20 mouse cellular contexts compared by ENCODE assay signal in the genomic region with DNA sequence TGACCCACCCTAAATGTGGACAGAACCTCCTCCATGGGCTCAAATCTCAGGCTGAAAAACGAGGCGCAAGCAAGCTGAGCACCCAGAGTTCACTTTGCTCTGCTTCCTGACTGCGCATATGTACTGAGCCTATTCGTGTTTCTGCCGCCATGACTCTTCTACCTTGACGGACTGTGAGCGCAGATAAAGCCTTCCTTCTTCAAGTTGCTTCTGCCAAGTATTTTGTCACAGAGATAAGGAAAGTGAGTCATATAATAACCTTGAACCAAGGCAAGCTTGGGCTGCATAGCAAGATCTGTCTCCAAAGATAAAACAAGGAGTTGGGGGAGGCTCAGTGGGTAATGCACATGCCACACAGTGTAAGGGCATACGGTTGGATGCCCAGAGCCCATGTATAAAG. TPM values are rescaled to one million over a fixed set of nuclear protein-coding genes. Genes with fewer than 3 reads are reported as not detected.
DNase-seq lines count a peak whose midpoint lies in the region; ATAC-seq and TF ChIP-seq lines count a peak whose summit lies in the region.
"Had no signal": no experiment of that assay in that cellular context is flagged by ENCODE, and none has a peak within 500 bp of the region (broad histone marks: within the 10 kb centered on the region; RNA-seq: fewer than 3 reads in every experiment).

No protein-coding gene starts in this region.

- DNase-seq in heart, embryonic 10.5 days (ENCODE audit: low spot score) = peak; percentile 71
- DNase-seq in heart, adult 2 months = no peak
- DNase-seq in embryo, embryonic 10 days (ENCODE audit: low spot score) = no peak
- DNase-seq in heart, adult 8-10 months (ENCODE audit: low spot score) = no peak
- DNase-seq: adrenal gland, postnatal 25 days; cerebellum, adult 2 months; cerebellum, postnatal 36 days; gastrocnemius, adult 2 months; heart, postnatal 36 days; layer of hippocampus, postnatal 36 days; thymus, adult 18-20 months had no signal

- no peak for TF ChIP-seq POLR2A in heart, adult 2 months (IDR thresholded peaks at IDR 0.05; ENCODE audit: insufficient read depth, low read depth, low read length)
- no peak for TF ChIP-seq POLR2A in embryonic fibroblast, embryonic 13.5 days (IDR thresholded peaks at IDR 0.05; ENCODE audit: low read depth, low read length)

- no peaks in the 10 kb centered on the region for H3K9me3 ChIP-seq in heart, embryonic 10.5 days
- 0 out of 2 replicates have a peak, but pooled peaks cover 5% of the 10 kb centered on the region for H3K9me3 ChIP-seq in liver, embryonic 12.5 days (replicated peaks)
- H3K9me3 ChIP-seq in hindbrain, embryonic 13.5 days = no peaks in the 10 kb centered on the region; the same call in 1 of the 2 replicates
- H3K9me3 ChIP-seq: midbrain, embryonic 15.5 days had no signal

- peak; percentile 78 for ATAC-seq in liver, embryonic 12.5 days
- peak; percentile 90 for ATAC-seq in megakaryocyte-erythroid progenitor cell, adult 5-6 weeks (replicated peaks; ENCODE audit: low FRiP score, low TSS enrichment, poor library complexity, severe bottlenecking)
- ATAC-seq in hindbrain, embryonic 13.5 days (ENCODE audit: low FRiP score) = no peak
- ATAC-seq: hindbrain, embryonic 16.5 days; intestine, postnatal 0 days; midbrain, embryonic 15.5 days had no signal

- no peak for TF ChIP-seq EP300 in heart, adult 2 months (IDR thresholded peaks at IDR 0.05; ENCODE audit: insufficient read depth, low read depth, low read length)

- no peaks in the 10 kb centered on the region for H3K79me2 ChIP-seq in heart, adult 2 months (replicated peaks; ENCODE audit: control insufficient read depth, insufficient read depth, low read length)

- no peak overlapping the region for H3K9ac ChIP-seq in heart, adult 2 months (ENCODE audit: low read depth, low read length)
- peak overlapping the region; percentile 32; the same call in 1 of the 2 replicates for H3K9ac ChIP-seq in liver, embryonic 12.5 days
- no peak overlapping the region for H3K9ac ChIP-seq in hindbrain, embryonic 13.5 days
- H3K9ac ChIP-seq: midbrain, embryonic 15.5 days had no signal

- no peak for TF ChIP-seq CTCF in heart, adult 2 months (IDR thresholded peaks at IDR 0.05)
- no peak for TF ChIP-seq CTCF in embryonic fibroblast, embryonic 13.5 days (IDR thresholded peaks at IDR 0.05; ENCODE audit: borderline replicate concordance, insufficient read depth, low read length)

- WGBS in heart, embryonic 10.5 days = 75% methylated on average over 8 of the region's 8 CpGs
- WGBS in heart, adult 2 months = 71% methylated on average over 8 of the region's 8 CpGs
- 25% methylated on average over 8 of the region's 8 CpGs for WGBS in liver, embryonic 12.5 days (ENCODE audit: insufficient replicate concordance)
- 92% methylated on average over 8 of the region's 8 CpGs for WGBS in hindbrain, embryonic 13.5 days

- intact Hi-C loops in heart, adult 2 months (cut with DNase I) = no loop called here

- H3K27me3 ChIP-seq in heart, embryonic 10.5 days (ENCODE audit: insufficient read depth, poor library complexity, severe bottlenecking) = no peaks in the 10 kb centered on the region
- no peaks in the 10 kb centered on the region for H3K27me3 ChIP-seq in heart, adult 2 months (ENCODE audit: control insufficient read depth, insufficient read depth, low read length)
- no peaks in the 10 kb centered on the region for H3K27me3 ChIP-seq in liver, embryonic 12.5 days (replicated peaks)
- no peaks in the 10 kb centered on the region for H3K27me3 ChIP-seq in hindbrain, embryonic 13.5 days
- H3K27me3 ChIP-seq: CH12.LX; midbrain, embryonic 15.5 days had no signal

- H3K4me3 ChIP-seq in heart, embryonic 10.5 days = no peak overlapping the region
- no peak overlapping the region for H3K4me3 ChIP-seq in heart, adult 2 months
- no peak overlapping the region for H3K4me3 ChIP-seq in embryonic fibroblast, embryonic 13.5 days (ENCODE audit: insufficient read depth, low read length)
- H3K4me3 ChIP-seq in liver, embryonic 12.5 days = no peak overlapping the region
- H3K4me3 ChIP-seq in hindbrain, embryonic 13.5 days = no peak overlapping the region
- H3K4me3 ChIP-seq: gastrocnemius, adult 2 months; midbrain, embryonic 15.5 days; myocyte had no signal

- peak overlapping the region; percentile 37 for H3K4me2 ChIP-seq in liver, embryonic 12.5 days
- H3K4me2 ChIP-seq in hindbrain, embryonic 13.5 days = no peak overlapping the region
- H3K4me2 ChIP-seq: midbrain, embryonic 15.5 days had no signal

- H3K4me1 ChIP-seq in heart, embryonic 10.5 days = no peaks in the 10 kb centered on the region
- no peaks in the 10 kb centered on the region for H3K4me1 ChIP-seq in heart, adult 2 months (ENCODE audit: control insufficient read depth, insufficient read depth, low read length)
- peaks cover 8% of the 10 kb centered on the region for H3K4me1 ChIP-seq in embryonic fibroblast, embryonic 13.5 days (ENCODE audit: control insufficient read depth, insufficient read depth, low read length)
- peaks cover 70% of the 10 kb centered on the region for H3K4me1 ChIP-seq in liver, embryonic 12.5 days
- H3K4me1 ChIP-seq in hindbrain, embryonic 13.5 days (replicated peaks) = no peaks in the 10 kb centered on the region
- H3K4me1 ChIP-seq: midbrain, embryonic 15.5 days had no signal

- no peak overlapping the region for H3K27ac ChIP-seq in heart, embryonic 10.5 days
- H3K27ac ChIP-seq in heart, adult 2 months = no peak overlapping the region
- H3K27ac ChIP-seq in embryonic fibroblast, embryonic 13.5 days (ENCODE audit: insufficient read depth, low read length) = peak overlapping the region; percentile 80
- H3K27ac ChIP-seq in liver, embryonic 12.5 days = peak overlapping the region; percentile 82
- H3K27ac ChIP-seq in hindbrain, embryonic 13.5 days = no peak overlapping the region
- H3K27ac ChIP-seq: gastrocnemius, adult 2 months; midbrain, embryonic 15.5 days had no signal

- no peaks in the 10 kb centered on the region for H3K36me3 ChIP-seq in heart, embryonic 10.5 days
- no peaks in the 10 kb centered on the region for H3K36me3 ChIP-seq in heart, adult 2 months (ENCODE audit: control insufficient read depth, insufficient read depth, low read length)
- no peaks in the 10 kb centered on the region for H3K36me3 ChIP-seq in liver, embryonic 12.5 days
- no peaks in the 10 kb centered on the region for H3K36me3 ChIP-seq in hindbrain, embryonic 13.5 days
- H3K36me3 ChIP-seq: midbrain, embryonic 15.5 days had no signal

RNA-seq across cellular contexts. Expression of a gene that starts 25.3 kb away (rescaled TPM):
- polyA plus RNA-seq in heart, embryonic 10.5 days (2016; fragmentation: Nextera tagmentation; extraction: Ambion mirVana) = 122 and 123 TPM in 2 replicates
- 10 to 100 TPM; 25.6 to 33.1 TPM for total RNA-seq in heart, adult 2 months (2021)
- polyA plus RNA-seq in heart, adult 2 months (2012; rRNA removed) = 41.9 and 66.5 TPM in 2 replicates
- 51.1 and 55.1 TPM in 2 replicates for polyA plus RNA-seq in embryonic fibroblast, embryonic 13.5 days (2011; ENCODE audit: insufficient read length, low read depth, missing spikeins)
- 97.0 and 97.7 TPM in 2 replicates for polyA plus RNA-seq in liver, embryonic 12.5 days (2016; fragmentation: Nextera tagmentation; extraction: Ambion mirVana)
- total RNA-seq in megakaryocyte-erythroid progenitor cell, adult 5-6 weeks (2014; fragmentation: Nextera tagmentation) = 49.9 and 55.4 TPM in 2 replicates
- total RNA-seq in megakaryocyte-erythroid progenitor cell, adult 5-6 weeks (2017) = 58.3 and 68.4 TPM in 2 replicates
- 10 to 100 TPM; 28.9 to 33.1 (median 31.3) TPM for total RNA-seq in heart, adult 8-10 months (2022)
- polyA plus RNA-seq in hindbrain, embryonic 13.5 days (2015; fragmentation: Nextera tagmentation; extraction: Ambion mirVana) = 104 TPM in 2 replicates

RNA-seq across cellular contexts. Expression of a gene that starts 35.2 kb away (rescaled TPM):
- 2.2 and 3.4 TPM in 2 replicates for polyA plus RNA-seq in heart, embryonic 10.5 days (2016; fragmentation: Nextera tagmentation; extraction: Ambion mirVana)
- 10 to 100 TPM; 13.2 to 20.1 TPM for total RNA-seq in heart, adult 2 months (2021)
- 14.3 and 19.1 TPM in 2 replicates for polyA plus RNA-seq in heart, adult 2 months (2012; rRNA removed)
- polyA plus RNA-seq in embryonic fibroblast, embryonic 13.5 days (2011; ENCODE audit: insufficient read length, low read depth, missing spikeins) = 45.7 and 58.6 TPM in 2 replicates
- 4.1 and 5.2 TPM in 2 replicates for polyA plus RNA-seq in liver, embryonic 12.5 days (2016; fragmentation: Nextera tagmentation; extraction: Ambion mirVana)
- total RNA-seq in megakaryocyte-erythroid progenitor cell, adult 5-6 weeks (2014; fragmentation: Nextera tagmentation) = 1.8 and 2.0 TPM in 2 replicates
- total RNA-seq in megakaryocyte-erythroid progenitor cell, adult 5-6 weeks (2017) = 2.2 and 3.2 TPM in 2 replicates
- 10 to 100 TPM; 11.1 to 16.8 (median 13.5) TPM for total RNA-seq in heart, adult 8-10 months (2022)
- 4.1 and 4.2 TPM in 2 replicates for polyA plus RNA-seq in hindbrain, embryonic 13.5 days (2015; fragmentation: Nextera tagmentation; extraction: Ambion mirVana)

Comparison
In these comparisons a context has a peak if more than half of its experiments do, and no peak if none do; other contexts are left out.
1. H3K27ac ChIP-seq: peak in embryonic fibroblast, embryonic 13.5 days (single experiment) and liver, embryonic 12.5 days (single experiment); none in heart, embryonic 10.5 days (single experiment), heart, adult 2 months (single experiment) and hindbrain, embryonic 13.5 days (single experiment).